Mouse (Mus musculus) myocyte (in vitro differentiated cells): Measurements from ENCODE around the gene Dnajb1.

Experiments used
- CEBPB ChIP-seq: IDR thresholded peaks from 2 replicates; pipeline ENCODE4 v1.6.1; 2011; ENCODE audit warnings: mild to moderate bottlenecking, moderate library complexity; ENCODE audit not compliant: poor library complexity, insufficient read depth, severe bottlenecking
- E2F4 ChIP-seq: IDR thresholded peaks from one replicate; pipeline ENCODE4 v1.6.1; 2011; ENCODE audit warnings: mild to moderate bottlenecking, control low read depth, moderate library complexity; ENCODE audit not compliant: insufficient read depth
- MAX ChIP-seq: IDR thresholded peaks from one replicate; pipeline ENCODE4 v1.6.1; 2011; ENCODE audit warnings: low read depth, mild to moderate bottlenecking, control low read depth
- MYOD1 ChIP-seq, 3 experiments: IDR thresholded peaks; one replicate each; pipeline ENCODE4 v1.6.1; 2011; ENCODE audit warnings: control low read depth in 2 of 3, low read depth in 2 of 3, mild to moderate bottlenecking in 2 of 3, moderate library complexity in 1 of 3; ENCODE audit not compliant: insufficient read length in 2 of 3, control insufficient read depth in 1 of 3
- MYOG ChIP-seq, 3 experiments: IDR thresholded peaks; one replicate each; pipeline ENCODE4 v1.6.1; 2011; ENCODE audit warnings: control low read depth in 2 of 3, low read depth in 2 of 3, mild to moderate bottlenecking in 2 of 3; ENCODE audit not compliant: insufficient read length in 2 of 3, control insufficient read depth in 1 of 3, insufficient read depth in 1 of 3
- POLR2A ChIP-seq: IDR thresholded peaks from one replicate; pipeline ENCODE4 v1.6.1; 2011; ENCODE audit warnings: low read depth, mild to moderate bottlenecking, control low read depth, moderate library complexity; ENCODE audit not compliant: insufficient read length
- POLR2AphosphoS2 ChIP-seq: IDR thresholded peaks from one replicate; pipeline ENCODE4 v1.6.1; 2011; ENCODE audit warnings: low read depth, control low read depth; ENCODE audit not compliant: insufficient read length
- SRF ChIP-seq: IDR thresholded peaks from one replicate; pipeline ENCODE4 v1.6.1; 2011; ENCODE audit warnings: low read depth; ENCODE audit not compliant: control insufficient read depth, insufficient read length
- TCF12 ChIP-seq: IDR thresholded peaks from one replicate; pipeline ENCODE4 v1.6.1; 2011; ENCODE audit warnings: mild to moderate bottlenecking, control low read depth; ENCODE audit not compliant: poor library complexity, insufficient read depth, severe bottlenecking
- TCF3 ChIP-seq: IDR thresholded peaks from one replicate; pipeline ENCODE4 v1.6.1; 2011; ENCODE audit warnings: low read depth, control low read depth; ENCODE audit not compliant: insufficient read length
- USF1 ChIP-seq: IDR thresholded peaks from one replicate; pipeline ENCODE4 v1.6.1; 2011; ENCODE audit warnings: low read depth, mild to moderate bottlenecking, control low read depth, moderate library complexity

DNA sequence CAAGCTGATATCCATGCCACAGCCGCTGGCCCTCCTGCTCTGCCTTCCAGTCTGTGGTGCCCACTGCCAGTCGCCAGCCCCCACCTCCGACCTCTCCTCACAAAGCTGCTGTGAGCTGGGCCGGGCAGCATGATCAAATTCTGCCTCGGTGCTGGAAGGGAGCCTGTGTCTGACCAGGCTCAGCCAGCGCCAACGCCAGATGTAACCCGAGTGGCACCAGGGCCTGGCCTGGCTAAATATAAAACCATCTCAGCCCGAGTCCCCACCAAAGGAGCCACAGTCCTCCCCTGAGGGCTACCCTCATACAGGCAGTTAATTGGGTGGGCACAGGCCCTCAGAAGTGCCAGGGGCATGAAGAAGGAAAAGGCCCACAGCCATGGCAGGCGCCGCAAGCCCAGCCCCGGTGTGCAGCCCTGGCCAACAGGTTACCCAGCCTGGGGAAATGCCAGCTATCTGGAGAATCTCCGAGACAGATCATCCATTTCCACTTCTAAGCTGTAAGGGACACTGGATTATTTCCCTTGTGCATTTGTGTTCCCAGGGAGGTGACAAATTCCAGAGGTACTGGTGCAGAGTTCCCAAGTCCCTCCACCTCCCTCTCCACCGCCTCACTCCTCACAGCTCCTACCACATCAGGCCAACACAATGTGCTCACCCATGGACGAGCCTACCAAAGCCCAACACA lies 33.2 kb upstream of the Dnajb1 start:
- no peak for TF ChIP-seq POLR2A
- no peak for TF ChIP-seq MAX
- TF ChIP-seq TCF12: no peak
- peak; percentile 16 for TF ChIP-seq POLR2AphosphoS2
- TF ChIP-seq TCF3: no peak
- no peak for TF ChIP-seq SRF
- TF ChIP-seq MYOD1 (IDR thresholded peaks at IDR 0.05; ENCODE audit: control insufficient read depth in 1 of 3, insufficient read length in 2 of 3, low read depth in 2 of 3): no peak
- no peak for TF ChIP-seq E2F4
- TF ChIP-seq CEBPB: no peak
- peak in 1 of 3 experiments; percentile 59 for TF ChIP-seq MYOG (IDR thresholded peaks at IDR 0.05; ENCODE audit: control insufficient read depth in 1 of 3, insufficient read depth in 1 of 3, insufficient read length in 2 of 3, low read depth in 2 of 3)
- TF ChIP-seq USF1: no peak
